Mouse (Mus musculus) forebrain, embryonic 16.5 days (tissue): ENCODE results near the gene Ripply2. TPM values are rescaled to one million over a fixed set of nuclear protein-coding genes. Genes with fewer than 3 reads are reported as not detected.

Experiments
- ATAC-seq: fragments of 200-750 bp; cut with Nextera tagmentation; 2 replicates; pipeline ENCODE4 v1.8.0; 2017; ENCODE audit warnings: mild to moderate bottlenecking, moderate library complexity
- H3K27ac ChIP-seq: fragments of 300-500 bp; sonication (generic); 2 replicates; pipeline ENCODE4 v1.5.1; 2014; ENCODE audit warnings: low read length, control low read depth
- H3K27me3 ChIP-seq: fragments of 300-500 bp; sonication (generic); replicated peaks from 2 replicates; pipeline ENCODE4 v1.6.1; 2014; ENCODE audit warnings: low read length; ENCODE audit not compliant: control insufficient read depth, insufficient read depth
- H3K36me3 ChIP-seq: fragments of 300-500 bp; sonication (generic); 2 replicates; pipeline ENCODE4 v1.6.1; 2014; ENCODE audit not compliant: control insufficient read depth, insufficient read depth
- H3K4me1 ChIP-seq: fragments of 300-500 bp; sonication (generic); replicated peaks from 2 replicates; pipeline ENCODE4 v1.6.1; 2014; ENCODE audit warnings: low read length; ENCODE audit not compliant: control insufficient read depth, insufficient read depth
- H3K4me2 ChIP-seq: fragments of 300-500 bp; sonication (generic); 2 replicates; pipeline ENCODE4 v1.6.1; 2014; ENCODE audit warnings: mild to moderate bottlenecking, low read length, control low read depth
- H3K4me3 ChIP-seq: fragments of 300-500 bp; sonication (generic); replicated peaks from 2 replicates; pipeline ENCODE4 v1.5.1; 2014; ENCODE audit warnings: mild to moderate bottlenecking, low read length, control low read depth
- H3K9ac ChIP-seq: fragments of 300-500 bp; sonication (generic); replicated peaks from 2 replicates; pipeline ENCODE4 v1.6.1; 2014; ENCODE audit warnings: low read depth, low read length, control low read depth
- H3K9me3 ChIP-seq: fragments of 300-500 bp; sonication (generic); 2 replicates; pipeline ENCODE4 v1.6.1; 2016; ENCODE audit warnings: low read length; ENCODE audit not compliant: control insufficient read depth
- WGBS: fragments of 180-500 bp; shearing (Covaris S2); extraction: QIAGEN DNeasy Blood & Tissue Kit; methylation state at CpG from one replicate; pipeline ENCODE4 v1.1.7; 2014; 5-methylcytosine and 5-hydroxymethylcytosine counted together
- polyA plus RNA-seq: library from polyadenylated mRNA; unstranded; fragments of >200 nt; fragmentation: Nextera tagmentation; extraction: Ambion mirVana; gene quantifications from 2 replicates; pipeline ENCODE4 v1.2.1, GENCODE M21; 2015

Ripply2 gene
- polyA plus RNA-seq, 1 experiment from 2014 or later = 6.1 TPM

GRCm38 (mm10) chr9:87008919-87009318 lies 6.4 kb upstream of the Ripply2 start:
- no peaks in the 10 kb centered on the region for H3K36me3 ChIP-seq
- no peak overlapping the region for H3K4me2 ChIP-seq
- WGBS = 28% methylated on average over 1 of the region's 1 CpGs
- no peak overlapping the region for H3K27ac ChIP-seq
- peak; percentile 86 for ATAC-seq
- peaks cover 7% of the 10 kb centered on the region for H3K4me1 ChIP-seq
- H3K27me3 ChIP-seq = 0 out of 2 replicates have a peak, but pooled peaks cover 2% of the 10 kb centered on the region
- H3K9me3 ChIP-seq = no peaks in the 10 kb centered on the region
- no peak overlapping the region for H3K4me3 ChIP-seq
- no peak overlapping the region for H3K9ac ChIP-seq

- H3K4me2 ChIP-seq = peak overlapping the region; percentile 85
- WGBS = 8% methylated on average over 9 of the region's 10 CpGs
- peak; percentile 69 for ATAC-seq
- no peaks in the 10 kb centered on the region for H3K9me3 ChIP-seq
- H3K27ac ChIP-seq = no peak overlapping the region
- peak overlapping the region; percentile 57 for H3K4me3 ChIP-seq
- peak overlapping the region; percentile 75 for H3K9ac ChIP-seq
- peaks cover 9% of the 10 kb centered on the region for H3K4me1 ChIP-seq
- no peaks in the 10 kb centered on the region for H3K36me3 ChIP-seq
- H3K27me3 ChIP-seq = 0 out of 2 replicates have a peak, but pooled peaks cover 2% of the 10 kb centered on the region
Observed at GRCm38 (mm10) chr9:87015938-87016294, 579 bp downstream of the Ripply2 start.

- Histone ChIP-seq H3K4me2 (peak within 1 kb of the TSS; percentile 80), H3K27me3 (no peaks in the 10 kb centered on the region), H3K9me3 (no peaks in the 10 kb centered on the region), H3K9ac (peak within 1 kb of the TSS; percentile 88), H3K4me3 (peak within 1 kb of the TSS; percentile 91), H3K27ac (peak within 1 kb of the TSS; percentile 81), H3K36me3 (no peaks in the 10 kb centered on the region), H3K4me1 (peaks cover 13% of the 10 kb centered on the region)
- ATAC-seq = peak; percentile 100
- under 1% methylated on average over 52 of the region's 52 CpGs for WGBS
Observed at GRCm38 (mm10) chr9:87021778-87022523, 6.6 kb downstream of the Ripply2 start, which contains the start of gene Cyb5r4. Gene Cyb5r4 (plus strand): TSS chr9:87022014.

GRCm38 (mm10) chr9:87025764-87026163 lies 10.4 kb downstream of the Ripply2 start:
- Histone ChIP-seq H3K36me3 (0 out of 2 replicates have a peak, but pooled peaks cover 6% of the 10 kb centered on the region), H3K27ac (no peak overlapping the region), H3K9ac (no peak overlapping the region), H3K27me3 (no peaks in the 10 kb centered on the region), H3K4me3 (no peak overlapping the region), H3K4me1 (peaks cover 13% of the 10 kb centered on the region), H3K9me3 (no peaks in the 10 kb centered on the region), H3K4me2 (no peak overlapping the region)
- no peak for ATAC-seq
- WGBS = 89% methylated on average over 6 of the region's 6 CpGs

- no peak overlapping the region for H3K4me2 ChIP-seq
- H3K4me3 ChIP-seq = no peak overlapping the region
- no peak overlapping the region for H3K9ac ChIP-seq
- no peak overlapping the region for H3K27ac ChIP-seq
- peaks cover 9% of the 10 kb centered on the region; the same call in 1 of the 2 replicates for H3K36me3 ChIP-seq
- peaks cover 9% of the 10 kb centered on the region for H3K4me1 ChIP-seq
- WGBS = 47% methylated on average over 8 of the region's 8 CpGs
- no peaks in the 10 kb centered on the region for H3K27me3 ChIP-seq
- peak; percentile 86 for ATAC-seq
- H3K9me3 ChIP-seq = no peaks in the 10 kb centered on the region
Observed at GRCm38 (mm10) chr9:87027423-87028084, 12.2 kb downstream of the Ripply2 start.

GRCm38 (mm10) chr9:87032196-87032595 lies 16.9 kb downstream of the Ripply2 start:
- 92% methylated on average over 4 of the region's 4 CpGs for WGBS

GRCm38 (mm10) chr9:87034831-87035580 lies 19.7 kb downstream of the Ripply2 start:
- H3K9ac ChIP-seq = no peak overlapping the region
- H3K4me1 ChIP-seq = no peaks in the 10 kb centered on the region
- H3K4me3 ChIP-seq = no peak overlapping the region
- no peak overlapping the region for H3K4me2 ChIP-seq
- ATAC-seq = no peak
- no peaks in the 10 kb centered on the region for H3K9me3 ChIP-seq
- 89% methylated on average over 2 of the region's 2 CpGs for WGBS
- no peaks in the 10 kb centered on the region for H3K27me3 ChIP-seq
- no peak overlapping the region for H3K27ac ChIP-seq
- peaks cover 11% of the 10 kb centered on the region; the same call in 1 of the 2 replicates for H3K36me3 ChIP-seq

More at GRCm38 (mm10) chr9:87032196-87032595, 16.9 kb downstream of the Ripply2 start:
- Histone ChIP-seq H3K4me3 (no peak overlapping the region), H3K4me2 (no peak overlapping the region), H3K9ac (no peak overlapping the region), H3K36me3 (peaks cover 12% of the 10 kb centered on the region; the same call in 1 of the 2 replicates), H3K4me1 (no peaks in the 10 kb centered on the region), H3K27me3 (no peaks in the 10 kb centered on the region), H3K27ac (no peak overlapping the region), H3K9me3 (no peaks in the 10 kb centered on the region)
- no peak for ATAC-seq

GRCm38 (mm10) chr9:87049425-87049824 lies 34.1 kb downstream of the Ripply2 start:
- Histone ChIP-seq H3K9ac (no peak overlapping the region), H3K4me2 (no peak overlapping the region), H3K4me3 (no peak overlapping the region), H3K27ac (no peak overlapping the region), H3K27me3 (no peaks in the 10 kb centered on the region), H3K4me1 (0 out of 2 replicates have a peak, but pooled peaks cover 2% of the 10 kb centered on the region), H3K9me3 (no peaks in the 10 kb centered on the region), H3K36me3 (peaks cover 13% of the 10 kb centered on the region)
- 62% methylated on average over 4 of the region's 4 CpGs for WGBS
- 0 out of 2 replicates have a peak, but pooled peaks have one; percentile 20 for ATAC-seq
